Mouse (Mus musculus) heart, adult 18-20 months (tissue): ENCODE measurements at regions not wholly inside any gene's neighbourhood (a gene's known extent, or its start where the extent isn't known, plus 50 kb on each side); places are given as distances from the start of the nearest gene placed in this dataset.

ENCODE experiments used
- DNase-seq, 2 experiments: peaks; one replicate each; pipeline ENCODE4 v3.0.0; 2021 to 2022; ENCODE audit warnings: mixed read lengths in 1 of 2

GRCm38 (mm10) chr19:15047306-15047868, 449.5 kb upstream of the Tle4 start:
- DNase-seq = no peak

DNA sequence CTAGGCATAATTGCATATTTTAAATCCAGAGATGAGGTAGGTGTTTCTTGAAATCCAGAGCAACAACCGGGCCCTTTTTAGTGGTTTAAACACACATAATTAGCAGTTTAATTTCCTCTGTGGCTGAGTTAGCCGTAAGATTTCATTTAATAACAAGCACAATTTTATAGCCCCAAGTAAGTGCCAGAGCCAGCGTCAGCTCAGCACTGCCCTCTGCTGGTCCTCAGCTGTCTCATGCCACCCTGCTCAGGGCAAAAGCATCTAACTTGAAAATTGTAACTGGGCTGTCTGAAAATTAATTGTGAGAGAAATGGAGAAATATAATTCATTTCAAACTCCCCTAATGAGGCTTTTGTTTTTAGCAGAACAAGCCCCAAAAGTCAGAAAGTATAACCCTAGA, 437.7 kb upstream of the Tle4 start:
- peak; percentile 18 to 67 for DNase-seq

DNA sequence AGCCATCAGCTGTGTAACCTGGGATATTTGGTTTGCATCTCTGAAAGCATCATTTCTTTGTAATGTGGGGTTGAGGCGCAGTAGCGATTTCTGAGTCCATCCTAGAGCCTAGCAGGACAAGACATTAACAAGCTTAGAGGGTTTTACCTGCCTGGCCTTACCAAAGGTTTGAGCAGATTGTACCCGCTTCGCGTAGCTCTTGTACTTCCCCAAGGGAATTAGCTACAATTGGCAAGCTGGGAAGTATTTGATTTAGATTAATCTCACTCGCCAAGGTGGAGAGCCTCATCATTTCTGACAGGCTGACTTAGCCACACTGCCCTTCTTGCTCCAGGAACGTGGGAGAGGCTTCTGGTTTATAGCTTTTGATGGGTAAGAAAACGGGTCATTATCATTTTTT, 436.1 kb upstream of the Tle4 start:
- no peak for DNase-seq

DNA sequence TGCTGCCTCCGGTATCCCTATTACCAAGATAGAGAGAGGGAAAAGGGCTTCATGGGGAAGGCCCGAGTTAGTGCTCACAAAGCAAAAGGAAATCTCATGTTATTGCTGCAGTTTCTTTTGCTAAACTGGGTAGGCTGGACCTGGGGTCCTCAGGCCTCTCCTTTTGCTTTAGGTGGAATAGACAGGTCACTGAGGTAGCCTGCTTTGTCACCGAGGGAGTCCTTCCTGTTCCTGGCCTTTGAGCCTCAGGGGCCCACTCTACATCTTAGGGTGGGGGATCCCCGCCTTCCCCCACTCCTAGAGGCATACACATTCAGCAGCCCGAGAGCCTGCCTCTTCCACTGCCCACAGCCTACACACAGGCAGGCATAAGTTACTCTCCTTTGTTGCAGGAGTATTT, 435.5 kb upstream of the Tle4 start:
- DNase-seq = no peak

GRCm38 (mm10) chr19:15032297-15032947, 434.6 kb upstream of the Tle4 start:
- no peak for DNase-seq

DNA sequence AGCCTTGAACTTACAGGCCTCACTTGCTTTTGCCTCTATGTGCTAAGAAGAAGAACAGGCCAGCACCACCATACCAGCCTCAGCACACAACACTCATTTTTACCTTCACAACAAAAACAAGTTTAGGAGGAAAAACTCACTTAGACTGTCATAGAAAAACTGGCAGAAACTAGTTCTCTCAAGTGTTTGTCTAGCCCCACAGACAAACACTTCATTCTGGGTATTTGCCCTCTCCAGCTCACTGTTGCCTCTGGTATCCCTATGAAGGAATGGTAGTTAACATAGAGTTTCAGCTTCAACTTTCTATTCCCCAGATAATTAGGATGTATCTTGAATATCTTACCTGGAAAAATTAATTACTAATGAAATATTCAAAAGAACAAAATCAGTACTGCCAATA, 433.6 kb upstream of the Tle4 start:
- no peak for DNase-seq

DNA sequence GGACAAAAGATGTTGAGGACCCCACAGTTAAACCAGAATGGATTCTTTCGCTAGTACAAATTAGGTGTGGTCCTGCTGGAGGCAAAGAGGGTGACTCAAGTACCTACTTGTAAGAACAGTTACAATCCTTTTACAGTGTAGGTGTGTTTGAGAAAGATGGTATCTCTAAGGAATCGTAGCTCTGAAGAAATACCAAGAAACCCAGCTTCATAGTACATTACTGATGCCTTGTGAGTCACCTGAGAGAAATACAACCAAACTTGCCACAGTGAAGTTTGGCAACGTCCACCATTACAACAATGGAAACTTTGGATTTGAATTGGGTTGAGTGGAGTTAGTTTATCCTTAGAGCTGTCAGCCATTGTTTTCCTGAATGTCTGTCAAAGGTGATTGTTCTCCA, 405.7 kb upstream of the Tle4 start:
- no peak for DNase-seq

- no peak for DNase-seq
Observed at GRCm38 (mm10) chr19:14993344-14993743, 395.5 kb upstream of the Tle4 start.

DNA sequence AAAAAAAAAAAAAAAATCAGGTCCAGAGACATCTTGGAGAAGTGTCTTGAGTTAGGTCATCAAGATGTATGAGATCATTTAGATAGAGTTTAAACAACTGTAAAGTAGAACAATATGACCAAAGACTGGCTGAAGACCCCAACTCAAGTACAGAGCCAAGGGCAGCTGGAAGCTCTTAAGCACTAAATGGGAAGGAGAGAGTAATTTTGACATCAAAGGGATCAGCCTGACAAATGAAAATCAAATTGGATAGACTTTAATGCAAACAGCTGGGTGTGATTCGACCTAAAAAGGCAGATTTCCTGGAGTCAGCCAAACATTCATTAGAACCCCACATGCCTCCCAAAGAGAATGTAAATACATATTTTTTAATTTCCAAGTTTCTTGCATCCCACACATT, 372.3 kb upstream of the Tle4 start:
- DNase-seq = no peak

DNA sequence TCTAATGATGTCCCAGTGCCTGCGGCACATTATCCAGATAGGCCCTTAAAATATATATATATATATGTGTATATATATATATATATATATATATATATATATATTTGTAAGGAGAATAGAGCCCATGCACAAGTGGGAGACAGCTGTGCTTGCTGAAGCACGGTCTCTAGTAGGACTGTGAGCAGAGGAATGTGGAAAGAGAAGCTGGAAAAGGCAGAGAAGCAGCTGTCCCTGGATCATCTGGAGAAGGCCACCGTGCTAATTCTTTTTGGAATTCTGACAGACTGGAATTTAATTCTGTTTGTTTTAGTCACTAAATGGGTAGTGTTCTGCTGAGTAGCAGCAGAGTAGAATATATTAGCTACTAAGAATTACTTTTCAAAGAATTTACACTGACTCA, 370.4 kb upstream of the Tle4 start:
- DNase-seq = no peak

GRCm38 (mm10) chr19:14957727-14958126, 359.9 kb upstream of the Tle4 start:
- no peak for DNase-seq

DNA sequence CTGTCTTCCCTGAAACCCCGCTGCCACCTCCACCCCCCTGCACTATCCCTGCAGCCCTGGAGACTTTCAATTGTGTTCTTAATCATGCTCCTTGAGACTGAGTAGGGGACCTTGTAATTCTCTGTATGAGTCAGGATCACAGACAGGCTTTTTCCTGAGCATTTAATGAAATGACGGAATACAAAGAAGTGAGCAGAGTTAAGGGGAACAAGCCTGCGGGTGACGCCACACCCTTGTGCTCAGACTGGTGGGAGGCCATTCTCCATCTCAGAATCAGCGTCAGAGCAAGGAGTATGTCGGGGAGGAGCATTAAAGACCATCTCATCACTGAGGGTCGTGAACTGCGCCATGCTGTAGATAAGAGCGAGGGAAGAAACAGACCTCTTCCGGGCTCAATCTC, 359.3 kb upstream of the Tle4 start:
- DNase-seq = no peak

DNA sequence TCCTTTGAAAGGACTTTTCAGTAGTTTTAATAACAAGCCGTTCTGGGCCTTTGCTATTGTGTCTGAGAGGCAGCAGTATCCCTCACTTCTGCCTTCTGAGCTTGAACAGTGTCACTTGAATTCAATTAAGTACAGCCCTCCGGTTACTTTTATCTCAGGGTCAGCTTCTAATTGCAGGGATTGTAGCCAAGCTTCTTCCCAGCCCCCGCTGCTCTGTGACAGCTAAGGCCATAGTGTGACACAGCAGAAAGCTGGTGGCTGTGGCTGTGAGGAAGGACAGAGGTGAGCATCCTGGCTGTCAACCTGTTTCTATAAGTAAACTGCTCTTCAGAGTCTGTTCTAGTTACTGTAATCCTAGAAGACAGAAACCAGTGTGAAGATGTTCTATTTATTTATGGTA, 358.5 kb upstream of the Tle4 start:
- no peak for DNase-seq

- no peak for DNase-seq
Observed at GRCm38 (mm10) chr19:14955969-14956368, 358.1 kb upstream of the Tle4 start.

DNA sequence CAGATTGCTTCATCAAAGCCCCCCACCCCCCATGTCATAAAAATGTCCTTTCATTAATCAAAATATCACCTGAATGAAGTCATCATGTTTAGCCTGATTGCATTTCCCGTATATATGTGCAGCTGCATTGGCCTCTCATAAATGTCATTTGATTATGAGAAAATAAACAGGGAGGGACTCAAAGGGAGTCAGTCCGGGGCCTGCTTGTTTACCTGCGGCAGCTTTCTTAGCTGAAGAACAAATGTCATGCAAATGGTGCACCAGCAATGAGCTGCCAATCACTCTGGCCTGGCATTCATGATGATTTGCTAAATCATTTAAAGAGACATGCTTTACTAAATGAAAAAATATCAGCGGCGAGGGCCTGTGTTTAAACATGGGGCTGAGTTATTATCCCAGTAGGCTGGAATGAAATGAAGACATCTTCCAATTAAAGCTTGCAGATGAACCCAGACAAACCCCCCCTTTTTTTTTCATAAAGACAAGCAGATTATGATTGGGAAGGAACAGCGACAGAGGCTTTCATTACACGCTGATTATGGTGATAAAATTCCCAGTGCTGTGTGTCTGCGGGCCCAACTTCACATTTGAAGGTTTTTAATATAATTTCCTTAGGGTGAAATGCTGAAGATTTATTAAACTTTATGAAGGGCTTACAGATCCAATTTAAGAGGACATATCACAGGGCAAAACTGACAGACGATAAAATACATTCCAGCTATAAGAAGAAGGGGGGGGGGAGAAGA, 342.5 kb upstream of the Tle4 start:
- DNase-seq = no peak

GRCm38 (mm10) chr19:14922238-14922637, 324.4 kb upstream of the Tle4 start:
- no peak for DNase-seq

- DNase-seq = no peak
Observed at GRCm38 (mm10) chr19:14911056-14911850, 313.4 kb upstream of the Tle4 start.

GRCm38 (mm10) chr19:14894875-14895274, 297.0 kb upstream of the Tle4 start:
- no peak for DNase-seq

GRCm38 (mm10) chr19:14892390-14892758, 294.5 kb upstream of the Tle4 start:
- DNase-seq = no peak

GRCm38 (mm10) chr19:14891689-14892389, 294.0 kb upstream of the Tle4 start:
- DNase-seq = no peak

- no peak for DNase-seq
Observed at GRCm38 (mm10) chr19:14891090-14891428, 293.2 kb upstream of the Tle4 start.
